Mouse (Mus musculus) spleen, postnatal 4 days (tissue): ENCODE measurements around the gene Rapgef3.

Experiments
- DNase-seq, 2 experiments: peaks; one replicate each; pipeline ENCODE4 v3.0.0; 2022; ENCODE audit warnings: low spot score in 2 of 2

Gene Rapgef3

DNA sequence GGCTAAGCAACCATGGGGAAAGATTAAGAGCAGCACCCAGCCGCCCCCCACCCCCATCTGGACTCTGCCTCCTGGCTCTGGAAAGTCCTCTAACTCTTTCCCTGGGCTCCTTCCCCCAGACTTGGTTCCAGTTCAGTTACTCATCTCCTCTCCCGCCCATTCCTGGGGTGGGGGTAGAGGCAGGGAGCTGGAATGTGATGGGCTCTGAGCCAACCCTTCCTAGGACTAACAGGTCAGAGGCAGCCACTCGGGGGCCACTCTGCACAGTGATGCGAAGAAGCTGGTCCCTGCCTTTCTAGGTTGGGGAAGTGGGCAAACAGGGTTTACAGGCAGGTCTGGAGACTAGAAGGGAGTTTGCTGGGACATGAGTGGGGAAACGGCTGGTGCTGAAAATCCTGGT, 5.3 kb upstream of the Rapgef3 start:
- DNase-seq: no peak

GRCm38 (mm10) chr15:97770280-97770679, 2.5 kb upstream of the Rapgef3 start:
- no peak for DNase-seq

- DNase-seq: no peak
These were observed 420 bp upstream of the Rapgef3 start for GRCm38 (mm10) chr15:97768192-97768591.

- DNase-seq: no peak
These were observed 1.0 kb downstream of the Rapgef3 start for GRCm38 (mm10) chr15:97766594-97767279.

DNA sequence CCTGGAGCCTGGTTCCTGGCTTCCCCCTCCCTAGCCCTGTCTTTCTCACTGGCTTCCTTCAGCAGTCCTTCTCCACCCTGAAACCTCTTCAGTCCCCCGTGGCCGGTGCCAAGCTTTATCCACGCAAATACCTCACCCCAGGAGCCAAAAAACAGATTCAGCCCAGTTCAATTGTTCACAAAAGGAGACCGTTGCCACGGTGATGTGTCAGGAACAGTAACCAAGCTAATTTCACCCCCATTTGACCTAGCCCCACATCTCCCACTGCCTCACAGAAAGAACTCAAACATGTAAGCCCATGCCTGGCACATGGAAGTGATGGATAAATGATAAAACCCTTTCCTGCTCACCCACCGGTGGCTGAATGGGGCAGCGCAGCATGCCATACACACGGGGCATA, 1.6 kb downstream of the Rapgef3 start:
- no peak for DNase-seq

GRCm38 (mm10) chr15:97765090-97765794, 2.5 kb downstream of the Rapgef3 start:
- no peak for DNase-seq

GRCm38 (mm10) chr15:97764532-97764931, 3.2 kb downstream of the Rapgef3 start:
- no peak for DNase-seq

DNA sequence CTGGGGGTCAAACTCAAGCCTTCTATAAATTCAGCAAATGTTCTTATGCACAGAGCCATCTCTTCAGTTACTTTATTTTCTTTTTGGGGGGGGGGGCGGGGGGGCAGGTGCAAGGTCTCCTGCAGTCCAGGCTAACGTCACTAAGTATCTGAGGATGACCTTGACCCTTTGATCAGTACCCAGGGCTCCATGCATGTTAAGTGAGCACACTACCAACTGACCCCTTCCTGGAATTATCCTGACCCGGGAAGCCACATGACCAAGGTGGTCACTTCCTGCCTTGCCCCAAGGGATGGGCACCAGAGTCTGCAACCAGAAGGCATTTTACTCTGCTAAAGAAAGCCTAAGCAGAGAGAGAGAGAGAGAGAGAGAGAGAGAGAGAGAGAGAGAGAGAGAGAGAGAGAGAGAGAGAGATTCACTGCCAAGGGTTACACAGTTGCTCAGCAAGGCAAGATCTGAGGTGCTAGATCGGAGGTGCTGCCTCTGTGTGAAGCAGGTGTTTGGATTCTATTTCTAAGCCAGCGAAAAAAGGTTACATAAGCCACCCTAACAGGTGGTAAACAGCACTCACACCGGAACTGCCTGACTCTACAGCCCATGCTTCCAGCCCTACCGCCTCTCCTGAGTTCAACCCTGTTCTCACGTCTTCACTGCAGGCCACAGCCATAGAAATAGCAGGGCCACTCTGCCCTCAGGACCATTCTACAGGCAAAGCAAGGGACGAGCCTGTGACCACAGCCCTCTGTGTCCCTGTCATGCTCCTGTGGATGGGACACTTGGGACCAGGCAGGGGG, 4.3 kb downstream of the Rapgef3 start:
- no peak for DNase-seq

GRCm38 (mm10) chr15:97762733-97763132, 5.0 kb downstream of the Rapgef3 start:
- no peak for DNase-seq

DNA sequence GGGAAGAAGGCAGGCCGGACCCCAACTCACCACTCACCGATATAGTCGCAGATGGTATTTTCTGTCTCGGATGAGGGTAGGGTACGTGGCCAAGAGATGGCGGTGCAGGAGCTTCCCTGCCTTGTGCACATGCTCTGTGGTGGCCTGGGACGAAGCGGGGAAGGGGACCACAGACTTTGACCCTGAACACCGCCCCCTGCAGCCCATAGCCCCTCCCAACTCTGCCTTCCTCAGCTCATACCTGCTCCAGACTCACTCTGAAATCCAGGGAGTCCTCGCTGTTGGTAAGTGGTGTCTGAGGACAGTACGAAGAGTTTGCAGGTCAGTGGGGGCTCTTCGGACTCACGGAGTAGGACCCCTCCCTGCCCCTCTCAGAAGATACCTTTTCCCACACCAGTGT, 6.3 kb downstream of the Rapgef3 start:
- peak in 1 of 2 experiments; percentile 58 for DNase-seq

DNA sequence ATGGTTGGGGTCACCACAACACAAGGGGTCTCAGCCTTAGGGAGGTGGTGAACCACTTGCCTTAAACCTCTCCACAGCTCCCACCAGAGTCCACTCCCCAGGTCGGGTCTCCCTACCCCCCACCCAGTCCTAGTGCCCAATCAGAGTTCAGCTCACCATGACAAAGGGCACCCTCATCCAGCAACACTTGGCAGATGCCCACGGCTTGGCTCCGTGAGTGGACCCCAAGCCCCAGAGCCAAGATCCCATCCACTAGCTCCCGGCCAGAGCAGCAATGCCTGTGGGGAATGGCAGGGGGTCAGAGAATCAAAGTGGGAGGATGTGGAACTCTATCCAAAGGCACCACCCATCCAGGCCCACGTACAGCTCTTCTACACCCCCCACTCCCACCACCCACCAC, 6.8 kb downstream of the Rapgef3 start:
- no peak for DNase-seq

DNA sequence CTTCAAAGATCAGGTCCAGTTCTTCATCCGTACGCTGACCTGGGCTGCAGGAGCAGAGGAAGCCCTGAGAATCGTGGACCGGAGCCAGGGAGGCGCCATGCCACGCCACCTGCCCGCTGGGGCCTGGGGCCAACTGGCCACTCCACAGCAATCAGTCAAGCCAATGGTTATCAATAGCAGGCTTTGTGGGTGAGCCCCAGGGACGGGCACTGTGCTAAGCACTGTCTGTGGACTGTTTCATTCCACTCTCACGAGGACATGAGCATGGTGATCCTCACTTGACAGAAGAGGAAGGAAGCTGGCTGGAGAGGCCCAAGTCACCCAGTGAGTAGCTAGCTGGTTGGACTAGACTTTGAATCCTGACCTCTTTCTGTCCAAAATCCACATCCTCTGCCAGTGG, 7.8 kb downstream of the Rapgef3 start:
- peak in 1 of 2 experiments; percentile 62 for DNase-seq

- DNase-seq: no peak
These were observed 12.4 kb downstream of the Rapgef3 start for GRCm38 (mm10) chr15:97755361-97755760.

DNA sequence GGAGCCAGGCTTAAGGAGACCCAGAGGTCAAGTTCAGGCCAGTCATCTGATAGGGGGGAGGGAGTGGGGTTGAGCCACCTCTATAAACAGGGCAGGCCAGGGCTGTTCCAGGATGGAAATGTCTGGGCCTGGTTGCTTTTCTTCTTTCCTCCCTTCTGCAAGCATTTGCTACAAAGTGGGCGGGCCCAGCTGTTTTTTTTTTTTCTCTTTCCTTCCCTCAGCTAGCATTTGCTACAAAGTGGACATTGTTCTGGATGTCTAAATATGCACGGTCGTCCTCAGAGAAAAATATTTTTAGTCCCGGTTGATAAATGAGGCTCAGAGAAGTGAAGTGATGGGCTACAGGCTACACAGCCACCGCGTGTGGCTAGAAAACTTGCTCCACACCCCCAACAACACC, 13.3 kb downstream of the Rapgef3 start:
- DNase-seq: no peak

GRCm38 (mm10) chr15:97752491-97752890, 15.3 kb downstream of the Rapgef3 start:
- no peak for DNase-seq

DNA sequence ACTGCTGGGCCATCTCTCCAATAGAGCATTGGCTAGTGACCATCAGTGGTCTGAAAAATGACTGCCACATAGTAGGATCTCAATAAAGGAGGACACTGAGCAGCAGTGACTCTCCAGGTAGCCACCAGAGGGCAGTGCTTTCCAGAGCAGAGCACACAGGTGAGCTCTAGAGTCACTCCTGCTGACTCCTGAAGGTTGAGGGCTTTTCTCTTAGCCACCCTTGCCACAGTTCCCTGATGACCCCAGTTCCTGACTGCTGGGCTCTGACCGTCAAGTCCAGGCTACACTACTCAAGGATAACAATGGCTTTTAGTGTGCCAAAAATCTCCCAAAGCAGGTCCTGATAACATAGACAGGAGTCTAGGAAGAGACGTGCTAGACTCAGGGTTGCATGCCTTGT, 16.1 kb downstream of the Rapgef3 start:
- no peak for DNase-seq

DNA sequence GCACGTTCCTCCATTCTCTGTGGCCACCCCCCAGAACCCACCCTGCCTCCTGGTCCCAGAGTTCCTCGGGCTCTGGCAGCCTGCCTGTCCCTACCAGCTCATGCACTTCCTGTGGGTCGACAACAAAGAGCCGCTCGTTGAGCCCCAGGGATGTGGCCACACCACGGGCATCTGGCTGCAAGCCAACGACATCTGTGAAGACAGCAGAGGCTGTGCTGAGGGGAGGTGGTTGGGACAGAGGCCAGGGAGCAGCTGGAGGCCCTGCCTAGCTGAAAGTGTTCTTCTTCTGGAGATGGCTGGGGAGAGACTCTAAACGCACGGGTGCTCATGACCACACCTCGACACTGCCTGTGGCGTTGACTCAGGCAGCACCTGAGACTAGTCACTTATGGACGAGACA, 17.1 kb downstream of the Rapgef3 start:
- DNase-seq: peak; percentile 72 to 84

DNA sequence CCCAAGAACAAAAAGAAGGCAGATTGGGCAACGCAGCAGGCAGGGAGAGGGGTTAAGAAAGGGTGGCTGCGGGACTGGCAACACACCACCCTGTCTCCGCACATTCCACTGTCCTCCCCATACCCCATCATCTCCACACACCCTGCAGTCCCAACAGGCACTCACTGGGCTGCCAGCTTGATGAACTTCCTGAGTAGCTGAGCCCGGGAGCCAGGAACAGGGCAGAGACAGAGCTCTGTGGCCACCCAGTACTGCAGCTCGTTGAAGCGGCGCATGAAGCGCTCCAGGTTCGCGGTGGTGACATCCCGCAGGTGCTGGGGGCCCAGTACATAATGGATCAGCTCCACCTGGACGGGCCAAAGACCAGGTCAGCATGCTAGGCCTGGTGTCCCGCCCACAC, 17.9 kb downstream of the Rapgef3 start:
- DNase-seq: no peak

DNA sequence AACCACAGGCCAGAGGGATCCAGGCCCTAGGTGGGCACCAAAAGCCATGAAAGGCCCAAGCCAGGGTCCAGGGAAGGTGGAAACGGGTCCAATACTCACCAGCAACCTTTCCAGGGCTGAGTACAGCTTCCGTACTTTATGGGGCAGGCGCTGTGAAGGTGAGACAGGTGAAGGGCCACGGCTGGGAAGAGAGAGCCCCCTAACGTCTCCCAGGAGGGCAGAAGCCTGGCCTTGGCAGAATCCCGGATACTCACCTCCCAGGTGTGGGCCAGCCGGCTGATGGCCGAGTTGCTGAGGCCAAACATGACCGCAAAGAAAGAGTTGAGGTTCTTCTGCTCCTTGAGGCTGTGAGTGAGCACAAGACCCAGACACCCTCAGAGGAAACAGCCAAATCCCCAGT, 18.4 kb downstream of the Rapgef3 start:
- no peak for DNase-seq

GRCm38 (mm10) chr15:97748964-97749363, 18.8 kb downstream of the Rapgef3 start:
- DNase-seq: no peak

- no peak for DNase-seq
These were observed 19.5 kb downstream of the Rapgef3 start for GRCm38 (mm10) chr15:97748309-97748708.

GRCm38 (mm10) chr15:97747486-97747885, 20.3 kb downstream of the Rapgef3 start:
- no peak for DNase-seq

DNA sequence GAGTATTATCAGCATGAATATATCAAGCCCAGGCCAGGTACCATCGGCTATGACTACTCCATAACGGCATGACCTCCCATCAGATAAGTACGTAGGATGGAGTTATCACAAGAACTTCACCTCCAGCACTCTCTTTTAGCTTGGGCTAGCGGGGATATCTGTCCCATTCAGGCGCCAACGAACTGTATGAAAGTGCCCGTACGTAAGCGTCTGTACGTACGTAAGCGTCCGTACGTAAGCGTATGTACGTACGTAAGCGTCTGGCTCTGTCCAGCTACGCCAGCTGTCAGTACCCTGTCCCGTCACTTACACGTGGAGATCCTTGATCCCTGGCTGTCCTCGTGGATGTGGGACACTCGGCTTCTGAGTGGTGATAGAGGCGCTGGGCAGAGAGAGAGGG, 21.0 kb downstream of the Rapgef3 start:
- no peak for DNase-seq
